Mouse (Mus musculus) R1 (cell line): ENCODE results near the gene Vat1l.
A peak's percentile ranks its signal among the peaks of the same experiment; 100 is the strongest.

Source experiments
- DNase-seq: peaks from one replicate; pipeline ENCODE4 v3.0.0-alpha.2; 2018; ENCODE audit warnings: low read depth, low spot score

Vat1l gene

DNA sequence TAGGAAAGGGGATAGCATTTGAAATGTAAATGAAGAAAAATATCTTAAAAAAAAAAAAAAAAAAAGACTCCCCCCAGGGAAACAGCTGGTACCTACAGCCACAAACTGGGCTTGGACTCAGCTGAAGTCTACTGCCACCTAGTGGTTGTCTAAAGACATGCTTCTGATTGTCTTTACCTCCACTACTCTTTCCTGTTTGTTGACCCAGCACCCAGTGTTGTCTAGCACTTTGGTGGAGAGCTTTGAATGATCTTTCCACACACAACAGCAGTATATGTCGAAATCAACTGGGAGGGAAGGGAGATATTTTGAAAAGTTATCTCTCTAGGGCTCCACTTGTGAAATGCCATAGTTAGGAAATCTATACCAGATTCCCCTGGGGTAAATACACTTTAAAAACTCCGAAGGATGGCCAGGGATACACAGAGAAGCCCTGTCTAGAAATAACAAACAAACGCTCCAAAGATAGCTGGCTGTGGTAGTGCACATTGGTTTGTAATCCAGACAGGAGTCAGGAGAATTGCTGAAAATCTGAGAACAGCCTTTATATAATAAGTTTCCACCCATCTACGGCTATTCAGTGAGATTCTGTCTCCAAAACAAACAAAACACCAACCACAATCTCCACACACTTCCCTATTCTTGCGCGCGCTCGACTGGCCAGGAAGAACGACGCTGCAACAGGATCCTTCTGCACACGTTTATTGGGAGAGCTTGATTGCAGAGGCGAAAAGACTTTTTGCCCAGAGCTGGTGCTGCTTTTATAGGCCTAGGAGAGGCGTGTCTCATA is 185.2 kb downstream of the Vat1l start:
- DNase-seq: peak; percentile 66

DNA sequence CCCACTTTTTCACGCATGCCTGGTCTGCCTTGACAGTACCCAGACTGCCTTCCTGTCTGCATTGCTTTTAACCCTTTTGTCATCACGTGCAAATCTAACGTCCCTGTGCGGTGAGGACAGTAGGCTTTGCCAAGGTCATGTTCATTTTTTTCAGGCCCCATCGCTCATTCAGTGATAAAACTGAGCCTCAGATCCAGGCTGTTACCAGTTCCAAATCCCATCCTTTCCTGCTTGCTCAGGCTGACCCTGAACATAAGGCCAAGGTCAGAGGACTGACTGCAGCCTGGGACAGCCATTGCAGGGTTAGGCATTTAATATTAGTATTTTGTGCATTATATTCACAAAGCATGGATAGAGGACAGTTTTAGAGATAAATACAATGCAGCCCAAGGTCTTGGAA is 192.9 kb downstream of the Vat1l start:
- peak; percentile 32 for DNase-seq

DNA sequence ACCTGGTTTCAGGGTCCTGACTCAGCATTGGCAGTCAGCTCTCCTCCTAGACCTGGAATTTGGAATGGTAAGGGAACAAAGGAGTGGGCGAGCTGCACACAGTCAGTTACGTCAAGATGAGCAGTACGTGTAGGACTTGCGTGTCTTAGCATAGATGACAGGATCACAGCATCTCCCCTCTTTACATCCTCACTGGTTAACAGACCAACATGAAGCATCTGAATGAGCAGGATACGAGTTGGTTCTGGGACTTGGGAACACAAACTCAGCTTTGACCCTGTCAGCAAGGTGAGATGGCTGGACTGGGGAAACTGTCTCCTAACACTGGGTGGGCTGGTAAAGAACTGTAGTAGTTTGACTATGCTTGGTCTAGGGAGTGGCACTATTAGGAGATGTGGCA is 193.9 kb downstream of the Vat1l start:
- peak; percentile 79 for DNase-seq

DNA sequence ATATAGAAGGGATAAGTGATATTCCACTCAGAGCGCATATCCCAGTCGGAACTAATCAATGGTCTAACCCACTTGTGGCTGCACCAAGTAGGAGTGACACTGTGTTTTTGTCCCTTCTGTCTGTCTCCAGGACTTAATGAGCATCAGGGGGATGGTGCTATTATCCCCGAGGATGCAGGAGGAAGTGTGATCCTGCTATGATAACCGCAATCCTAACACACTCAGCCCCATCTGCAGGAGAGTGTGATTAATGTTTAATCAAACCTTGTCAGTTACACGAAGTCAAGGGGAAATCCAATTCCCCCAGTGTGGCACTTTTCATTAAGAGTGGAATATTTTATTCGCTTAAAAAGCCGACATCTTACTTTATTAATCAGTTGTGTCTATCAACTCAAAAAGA is 196.3 kb downstream of the Vat1l start:
- DNase-seq: no peak

DNA sequence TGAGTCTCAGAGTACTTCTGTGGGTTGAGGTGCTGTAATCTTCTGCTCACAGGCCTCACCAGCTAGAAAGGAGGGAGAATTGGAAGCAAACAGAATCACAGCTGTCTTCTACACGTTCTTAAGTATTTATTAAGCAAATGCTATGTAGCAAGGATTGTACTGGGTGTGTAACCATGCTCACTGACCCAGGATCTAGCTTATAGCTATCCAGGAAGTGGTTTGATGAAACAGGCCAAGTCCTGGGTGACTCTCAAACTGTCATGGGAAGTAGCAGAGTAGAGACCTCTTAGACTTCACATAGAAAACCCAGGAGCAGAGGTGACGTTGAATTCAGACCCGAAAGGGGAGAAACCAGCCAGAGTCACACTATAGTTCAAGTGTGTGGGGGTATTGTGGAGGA is 206.0 kb downstream of the Vat1l start:
- DNase-seq: no peak

DNA sequence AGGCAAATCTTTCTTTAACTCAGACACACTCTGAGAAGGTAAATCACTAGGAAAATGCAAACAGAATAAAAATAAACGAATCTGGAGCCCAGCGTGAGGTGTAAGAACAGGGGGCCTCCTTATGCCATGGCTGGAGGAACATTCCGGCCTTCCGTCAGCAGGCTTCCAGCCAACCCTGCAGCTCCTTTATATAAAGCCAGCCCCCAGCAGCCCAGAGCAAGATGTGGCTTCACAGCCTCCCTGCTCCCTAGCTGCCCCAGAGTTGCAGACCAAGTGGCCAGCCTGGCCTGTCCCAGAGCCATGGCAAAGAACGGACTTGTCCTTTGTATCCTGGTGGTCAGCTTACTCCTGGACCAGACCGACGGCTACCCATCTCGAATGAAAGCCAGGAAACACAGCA is 212.4 kb downstream of the Vat1l start, which contains the start of gene Clec3a:
Gene Clec3a (plus strand): TSS at position 301 of the 400 bp plus-strand sequence.
- DNase-seq: no peak

DNA sequence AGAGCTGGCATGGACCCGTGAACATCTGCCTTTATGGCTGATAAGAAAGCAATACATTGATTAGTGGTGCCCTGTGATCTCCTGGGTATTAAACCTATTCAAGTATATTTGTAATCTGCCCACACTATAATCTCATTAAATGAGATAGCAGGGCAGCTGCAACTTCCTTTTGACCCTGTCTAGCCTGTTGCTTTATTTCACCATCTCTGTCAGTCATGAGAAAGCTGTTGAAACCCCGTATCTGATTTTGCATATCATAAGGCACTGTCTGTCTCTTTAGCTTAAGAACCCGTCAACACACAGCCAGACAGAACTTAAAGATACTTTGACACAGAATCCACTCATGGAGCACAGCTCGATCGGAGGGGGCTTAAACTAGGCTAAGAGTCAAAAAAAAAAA is 213.1 kb downstream of the Vat1l start:
- no peak for DNase-seq

DNA sequence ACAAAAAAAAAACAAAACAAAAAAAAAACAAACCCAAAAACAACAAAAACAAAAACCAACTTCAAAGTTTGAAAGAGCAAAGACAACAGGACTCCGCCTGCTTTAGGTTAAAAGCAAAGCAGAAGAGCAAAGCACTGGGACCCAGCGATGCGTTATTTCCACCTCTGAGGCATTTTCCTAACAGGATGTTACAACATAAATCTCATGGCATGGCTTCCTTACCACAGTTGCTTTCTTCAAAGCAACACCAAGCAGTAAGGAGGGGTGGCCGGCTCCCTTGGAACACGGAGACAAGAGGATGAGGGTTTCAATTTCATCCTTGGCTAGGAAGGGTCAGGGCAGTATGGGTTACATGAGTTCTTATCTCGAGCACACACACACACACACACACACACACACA is 213.5 kb downstream of the Vat1l start:
- DNase-seq: no peak

DNA sequence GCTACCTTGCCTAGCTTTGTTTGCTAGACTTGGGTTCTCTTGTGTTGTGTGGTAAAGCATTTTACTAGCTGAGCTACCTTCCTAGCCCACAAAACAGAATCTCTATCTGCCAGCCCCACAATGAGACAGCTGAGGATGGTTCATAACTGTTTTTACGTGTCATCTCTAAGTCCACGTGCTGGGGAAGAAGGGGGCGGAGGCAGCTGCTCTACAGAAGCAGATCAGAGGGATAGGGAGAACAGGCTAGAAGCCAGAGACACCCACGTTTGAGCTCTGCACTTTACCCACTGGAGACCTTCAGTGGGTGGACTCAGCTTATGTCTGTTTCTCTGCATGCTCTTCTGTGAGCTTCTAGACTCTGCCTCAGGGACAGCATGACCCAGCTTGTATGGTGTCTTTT is 216.1 kb downstream of the Vat1l start:
- no peak for DNase-seq
